Mouse (Mus musculus) adrenal gland, adult (tissue): Measurements from ENCODE around the gene Coa7.

Experiments
- DNase-seq, 2 experiments: peaks; one replicate each; pipeline ENCODE4 v3.0.0; 2022 to 2023; ENCODE audit warnings: low spot score in 1 of 2; ENCODE audit not compliant: inconsistent age in 2 of 2

Gene Coa7

DNA sequence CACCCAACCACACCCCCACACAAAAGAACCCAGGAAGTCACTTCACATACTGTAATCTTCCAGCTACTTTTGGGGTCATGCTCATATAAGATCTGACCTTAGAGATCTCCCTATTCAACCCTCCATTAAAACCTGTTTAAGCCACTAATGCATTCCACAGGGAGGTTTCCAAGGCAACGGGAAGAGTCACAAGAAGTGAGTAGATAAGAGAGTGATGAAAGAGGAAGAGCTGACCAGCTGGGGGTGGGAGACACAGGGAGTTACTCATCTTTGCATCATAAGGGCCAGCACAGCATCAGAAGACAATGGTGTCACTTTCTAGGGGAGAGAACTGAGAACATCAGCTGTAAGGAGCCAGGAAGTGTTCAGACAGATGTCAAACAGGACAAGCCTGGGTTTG is 52.2 kb downstream of the Coa7 start:
- DNase-seq = peak in 1 of 2 experiments; percentile 39

- peak in 1 of 2 experiments; percentile 44 for DNase-seq
These were observed 55.3 kb downstream of the Coa7 start, which contains the start of gene Shisal2a for GRCm38 (mm10) chr4:108383183-108383714. TSS of gene Shisal2a (minus strand) at chr4:108383349.

DNA sequence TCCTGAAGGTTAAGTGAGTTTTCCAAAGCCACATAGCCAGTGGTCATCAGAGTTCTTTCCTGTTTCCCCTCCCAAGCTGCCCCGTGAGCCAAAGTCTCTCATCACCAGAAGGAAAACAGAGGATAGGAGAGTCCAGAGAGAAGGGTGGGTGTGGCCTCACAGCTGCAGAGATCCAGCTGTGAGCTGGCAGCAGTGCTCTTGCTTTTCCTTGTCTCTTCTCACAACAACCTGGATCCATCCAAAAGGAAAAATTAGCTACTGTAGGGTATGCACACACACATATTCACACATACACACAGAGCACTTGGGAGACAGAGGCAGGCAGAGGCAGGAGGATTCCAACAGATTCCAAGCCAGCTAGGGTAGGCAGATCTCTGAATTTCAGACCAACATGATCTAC is 58.1 kb downstream of the Coa7 start:
- no peak for DNase-seq

DNA sequence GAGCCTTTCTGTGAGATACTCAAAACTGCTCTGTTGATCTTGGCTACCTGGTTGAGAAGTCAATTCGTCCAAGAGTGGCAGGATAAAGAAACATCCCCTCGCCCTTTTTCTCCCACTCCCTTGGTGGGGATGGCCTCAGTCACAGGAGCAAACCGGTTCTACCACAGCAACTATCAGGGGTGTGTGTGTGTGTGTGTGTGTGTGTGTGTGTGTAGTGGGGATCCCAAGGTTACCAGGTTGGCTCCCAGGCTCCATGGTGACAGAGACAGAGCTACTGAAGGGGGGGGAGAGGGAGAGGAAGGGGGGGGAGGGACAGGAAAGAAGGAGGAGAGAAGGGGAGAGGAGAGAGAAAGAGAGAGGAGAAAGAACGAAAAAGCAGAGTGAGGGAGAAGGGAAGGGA is 59.2 kb downstream of the Coa7 start:
- peak in 1 of 2 experiments; percentile 43 for DNase-seq

DNA sequence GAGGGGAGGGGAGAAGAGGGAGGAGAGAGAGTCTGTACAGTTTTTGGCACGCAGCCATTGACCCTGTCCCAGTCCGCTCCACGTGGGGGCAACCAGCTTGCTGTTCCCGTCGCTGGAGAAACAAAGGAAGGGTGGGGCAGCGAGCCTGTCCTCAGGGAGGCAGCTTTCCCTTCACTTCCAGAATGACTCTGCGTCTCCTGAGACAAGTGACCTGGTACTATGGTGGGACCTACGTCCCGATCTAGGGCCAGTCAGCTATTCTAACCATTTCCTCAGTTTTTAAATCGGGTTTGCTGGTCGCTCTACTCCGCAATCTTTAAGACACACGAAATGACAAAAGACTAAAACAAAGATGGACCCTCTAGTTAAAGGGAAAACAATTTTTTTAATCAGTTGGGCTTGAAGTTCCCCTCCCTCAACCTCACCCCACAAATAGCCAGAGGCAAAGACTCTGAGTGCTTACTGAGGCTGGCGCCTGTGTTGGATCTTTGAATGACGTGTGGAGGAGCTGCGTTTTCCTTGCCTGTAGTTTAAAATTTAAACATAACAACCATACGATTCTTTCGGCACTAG is 59.8 kb downstream of the Coa7 start:
- DNase-seq = peak; percentile 52 to 82

DNA sequence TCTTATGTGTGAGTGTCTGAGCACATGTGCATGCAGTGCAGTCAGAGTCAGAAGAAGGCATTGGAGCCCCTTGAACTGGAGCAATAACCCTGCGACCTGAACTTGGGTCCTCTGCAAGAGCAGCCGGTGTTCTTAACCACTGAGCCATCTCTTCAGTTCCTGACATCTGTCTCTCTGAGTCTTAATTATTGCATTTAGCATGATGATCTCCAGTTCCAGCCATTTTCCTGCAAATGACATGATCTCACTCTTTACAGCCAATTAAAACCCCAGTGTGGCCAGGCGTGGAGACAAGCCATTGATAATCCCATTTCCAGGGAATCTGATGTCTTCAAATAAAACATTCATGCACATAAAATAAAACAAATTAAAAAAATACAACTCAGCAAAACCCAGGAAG is 60.8 kb downstream of the Coa7 start:
- no peak for DNase-seq

DNA sequence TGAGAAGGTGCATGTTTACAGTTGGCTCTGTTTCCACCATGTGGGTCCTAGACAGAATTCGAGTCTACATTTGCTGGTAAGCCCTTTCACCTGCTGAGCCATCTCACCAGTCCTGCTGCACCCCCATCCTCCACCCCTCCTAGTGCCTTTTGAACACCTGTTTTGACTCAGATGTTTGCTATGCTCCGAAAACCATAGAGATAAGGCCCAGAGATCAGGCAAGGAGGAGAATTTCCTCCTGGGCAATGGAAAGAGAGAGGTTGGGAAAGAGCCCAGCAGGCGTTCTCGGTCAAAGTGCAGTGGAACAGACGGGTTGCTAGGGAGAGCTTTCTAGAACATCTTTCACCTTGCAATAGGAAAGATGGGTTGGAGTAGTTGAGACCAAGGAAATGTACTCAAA is 63.2 kb downstream of the Coa7 start:
- peak in 1 of 2 experiments; percentile 54 for DNase-seq
